Mouse (Mus musculus) kidney, adult 2 months (tissue): ENCODE data around the gene Ube2e2.

Source experiments
- CTCF ChIP-seq: fragments of 200-500 bp; conservative IDR thresholded peaks from 2 replicates; pipeline ENCODE4 v1.5.1; 2011; ENCODE audit warnings: low read depth, mild to moderate bottlenecking, control low read depth, low read length, moderate library complexity, mixed read lengths; ENCODE audit not compliant: insufficient read depth, insufficient read length
- POLR2A ChIP-seq: fragments of 200-500 bp; IDR thresholded peaks from one replicate; pipeline ENCODE4 v1.6.1; 2011; ENCODE audit warnings: low read depth, low read length, control low read depth

- TF ChIP-seq CTCF (no peak), POLR2A (no peak)
These were observed 178.5 kb downstream of the Ube2e2 start for GRCm38 (mm10) chr14:18715529-18715928.
